Mouse (Mus musculus) hindbrain, postnatal 0 days (tissue): ENCODE measurements around the gene Gnaq. TPM values are rescaled to one million over a fixed set of nuclear protein-coding genes. Genes with fewer than 3 reads are reported as not detected.

Source experiments
- ATAC-seq: fragments of 200-750 bp; cut with Nextera tagmentation; 2 replicates; pipeline ENCODE4 v1.8.0; 2017; ENCODE audit warnings: mild to moderate bottlenecking, moderate TSS enrichment, moderate library complexity
- DNase-seq: peaks from one replicate; pipeline ENCODE4 v3.0.0-alpha.2; 2015; ENCODE audit warnings: low spot score
- H3K27ac ChIP-seq: fragments of 300-500 bp; sonication (generic); 2 replicates; pipeline ENCODE4 v1.5.1; 2014; ENCODE audit warnings: mild to moderate bottlenecking
- H3K27me3 ChIP-seq: fragments of 300-500 bp; sonication (generic); 2 replicates; pipeline ENCODE4 v1.6.1; 2014; ENCODE audit warnings: low read length, mixed read lengths; ENCODE audit not compliant: insufficient read depth
- H3K36me3 ChIP-seq: fragments of 300-500 bp; sonication (generic); 2 replicates; pipeline ENCODE4 v1.6.1; 2014; ENCODE audit warnings: low read length, mixed read lengths; ENCODE audit not compliant: insufficient read depth
- H3K4me1 ChIP-seq: fragments of 300-500 bp; sonication (generic); 2 replicates; pipeline ENCODE4 v1.6.1; 2014; ENCODE audit warnings: antibody characterized with exemption, low read length, mixed read lengths; ENCODE audit not compliant: insufficient read depth
- H3K4me2 ChIP-seq: fragments of 300-500 bp; sonication (generic); 2 replicates; pipeline ENCODE4 v1.6.1; 2014; ENCODE audit warnings: low read depth, mild to moderate bottlenecking, low read length, moderate library complexity, mixed read lengths
- H3K4me3 ChIP-seq: fragments of 300-500 bp; sonication (generic); 2 replicates; pipeline ENCODE4 v1.5.1; 2014; ENCODE audit warnings: low read length
- H3K9ac ChIP-seq: fragments of 300-500 bp; sonication (generic); replicated peaks from 2 replicates; pipeline ENCODE4 v1.6.1; 2014; ENCODE audit warnings: mild to moderate bottlenecking, low read length, moderate library complexity, mixed read lengths
- H3K9me3 ChIP-seq: fragments of 300-500 bp; sonication (generic); 2 replicates; pipeline ENCODE4 v1.6.1; 2016; ENCODE audit warnings: low read length, mixed read lengths
- CTCF ChIP-seq: IDR thresholded peaks from 2 replicates; pipeline ENCODE4 v1.5.1; 2016; ENCODE audit warnings: antibody characterized with exemption, control low read depth, low read depth
- WGBS: fragments of 180-500 bp; shearing (Covaris S2); extraction: QIAGEN DNeasy Blood & Tissue Kit; methylation state at CpG from one replicate; pipeline ENCODE4 v1.1.7; 2014; 5-methylcytosine and 5-hydroxymethylcytosine counted together
- polyA plus RNA-seq: library from polyadenylated mRNA; unstranded; fragments of >200 nt; fragmentation: Nextera tagmentation; extraction: Ambion mirVana; gene quantifications from 2 replicates; pipeline ENCODE4 v1.2.1, GENCODE M21; 2015
- total RNA-seq: library from RNA; depleted of rRNA; stranded (reverse); fragments of >200 nt; gene quantifications from 2 replicates; pipeline ENCODE4 v1.2.3, GENCODE M21; 2014

The Gnaq gene
- total and polyA plus RNA-seq, 2 experiments from 2014 or later, result 85.7 to 101 TPM

DNA sequence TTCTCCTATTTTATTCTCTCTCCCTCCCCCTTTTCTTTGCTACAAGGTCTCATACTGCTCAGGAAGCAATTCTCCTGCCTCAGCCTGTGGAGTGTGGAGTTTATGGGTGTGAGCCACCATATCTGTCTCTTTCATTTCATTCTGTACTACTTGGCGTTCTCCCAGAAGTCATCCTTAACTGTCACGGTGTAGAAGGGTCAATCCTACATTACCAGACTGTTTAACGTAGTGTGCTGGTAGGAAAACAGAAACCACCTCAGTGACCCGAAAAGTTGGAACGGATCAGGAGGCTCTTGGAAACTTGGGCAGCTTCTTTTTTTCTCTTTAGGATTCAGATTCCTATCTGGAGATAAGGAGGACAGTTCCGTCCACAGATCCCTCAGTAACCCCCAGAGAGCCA is 800 bp upstream of the Gnaq start:
- ATAC-seq (no peak), DNase-seq (peak; percentile 48)
- Histone ChIP-seq H3K4me3 (peak overlapping the region; percentile 92), H3K9ac (peak overlapping the region; percentile 93), H3K27me3 (no peaks in the 10 kb centered on the region), H3K36me3 (no peaks in the 10 kb centered on the region), H3K4me1 (peaks cover 19% of the 10 kb centered on the region; the same call in 1 of the 2 replicates), H3K4me2 (peak overlapping the region; percentile 62), H3K27ac (peak overlapping the region; percentile 98), H3K9me3 (no peaks in the 10 kb centered on the region)
- TF ChIP-seq CTCF, result no peak
- WGBS, result 5% methylated on average over 6 of the region's 6 CpGs

GRCm38 (mm10) chr19:16132340-16132790 is 266 bp upstream of the Gnaq start:
- Histone ChIP-seq H3K4me3 (peak overlapping the region; percentile 92), H3K4me1 (peaks cover 25% of the 10 kb centered on the region), H3K27ac (peak overlapping the region; percentile 98), H3K9ac (peak overlapping the region; percentile 93), H3K36me3 (no peaks in the 10 kb centered on the region), H3K9me3 (no peaks in the 10 kb centered on the region), H3K27me3 (no peaks in the 10 kb centered on the region), H3K4me2 (peak overlapping the region; percentile 62)
- DNase-seq (peak; percentile 93), ATAC-seq (peak; percentile 93)
- TF ChIP-seq CTCF, result no peak
- 3% methylated on average over 29 of the region's 57 CpGs for WGBS

- no peaks in the 10 kb centered on the region for H3K27me3 ChIP-seq
- H3K4me1 ChIP-seq, result peaks cover 31% of the 10 kb centered on the region
- ATAC-seq, result peak; percentile 72
- H3K36me3 ChIP-seq, result no peaks in the 10 kb centered on the region
- H3K9ac ChIP-seq, result peak overlapping the region; percentile 93
- no peak for TF ChIP-seq CTCF
- peak; percentile 82 for DNase-seq
- WGBS, result under 1% methylated on average over 85 of the region's 139 CpGs
- H3K27ac ChIP-seq, result peak overlapping the region; percentile 98
- H3K4me3 ChIP-seq, result peak overlapping the region; percentile 92
- no peaks in the 10 kb centered on the region for H3K9me3 ChIP-seq
- H3K4me2 ChIP-seq, result peak overlapping the region; percentile 62
Observed at GRCm38 (mm10) chr19:16132865-16133720, 462 bp downstream of the Gnaq start.

DNA sequence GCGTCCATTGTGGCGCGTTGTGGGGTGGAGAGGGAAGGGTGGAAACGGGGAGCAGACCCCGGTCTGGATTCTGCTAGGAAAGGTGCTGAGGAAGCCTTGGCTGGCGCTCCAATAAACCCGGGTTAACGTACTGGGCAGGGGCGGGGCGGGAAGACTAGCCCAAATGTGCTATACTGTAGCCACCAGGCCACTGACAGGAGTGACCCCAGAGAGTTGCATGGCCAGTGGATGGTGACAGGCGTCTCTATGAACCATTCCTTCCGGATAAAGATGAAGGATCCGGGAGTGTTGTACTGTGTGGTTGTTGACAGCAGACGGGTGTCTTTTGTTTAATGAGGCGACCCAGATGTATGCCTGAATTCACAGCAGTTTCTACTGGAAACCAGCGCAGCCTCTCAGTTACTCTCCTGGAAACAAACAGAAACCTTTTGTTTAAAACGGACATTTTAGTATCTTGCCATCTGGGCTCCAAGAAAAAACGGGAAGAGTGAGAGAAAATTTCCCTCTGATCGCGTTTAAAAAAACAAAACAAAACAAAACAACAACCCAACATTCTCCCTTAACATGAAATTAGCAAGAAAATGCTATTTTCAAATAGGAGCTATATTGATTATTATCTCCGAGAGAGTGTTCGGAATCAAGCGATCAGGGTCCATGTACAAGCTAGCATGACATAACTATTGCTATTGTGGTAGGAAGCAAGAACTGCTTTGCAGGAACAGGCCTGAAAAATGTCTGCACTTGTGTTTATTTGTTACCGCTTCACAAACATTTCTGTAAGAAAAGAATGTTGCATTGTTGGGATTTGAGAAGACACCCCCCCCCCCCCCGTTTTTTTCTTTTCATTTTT is 1.3 kb downstream of the Gnaq start:
- Histone ChIP-seq H3K4me3 (peak overlapping the region; percentile 92), H3K36me3 (no peaks in the 10 kb centered on the region), H3K4me2 (peak overlapping the region; percentile 62), H3K4me1 (peaks cover 35% of the 10 kb centered on the region), H3K27me3 (no peaks in the 10 kb centered on the region), H3K27ac (peak overlapping the region; percentile 98), H3K9me3 (no peaks in the 10 kb centered on the region), H3K9ac (peak overlapping the region; percentile 93)
- ATAC-seq, result peak; percentile 53
- WGBS, result 5% methylated on average over 24 of the region's 25 CpGs
- peak; percentile 52 for DNase-seq
- no peak for TF ChIP-seq CTCF

GRCm38 (mm10) chr19:16138064-16138580 is 5.5 kb downstream of the Gnaq start:
- Histone ChIP-seq H3K36me3 (no peaks in the 10 kb centered on the region), H3K4me1 (peaks cover 63% of the 10 kb centered on the region), H3K27me3 (no peaks in the 10 kb centered on the region), H3K4me2 (peak overlapping the region; percentile 39), H3K4me3 (no peak overlapping the region), H3K27ac (peak overlapping the region; percentile 22), H3K9me3 (no peaks in the 10 kb centered on the region), H3K9ac (no peak overlapping the region)
- DNase-seq (peak; percentile 38), ATAC-seq (no peak)
- WGBS, result 60% methylated on average over 5 of the region's 5 CpGs
- no peak for TF ChIP-seq CTCF

DNA sequence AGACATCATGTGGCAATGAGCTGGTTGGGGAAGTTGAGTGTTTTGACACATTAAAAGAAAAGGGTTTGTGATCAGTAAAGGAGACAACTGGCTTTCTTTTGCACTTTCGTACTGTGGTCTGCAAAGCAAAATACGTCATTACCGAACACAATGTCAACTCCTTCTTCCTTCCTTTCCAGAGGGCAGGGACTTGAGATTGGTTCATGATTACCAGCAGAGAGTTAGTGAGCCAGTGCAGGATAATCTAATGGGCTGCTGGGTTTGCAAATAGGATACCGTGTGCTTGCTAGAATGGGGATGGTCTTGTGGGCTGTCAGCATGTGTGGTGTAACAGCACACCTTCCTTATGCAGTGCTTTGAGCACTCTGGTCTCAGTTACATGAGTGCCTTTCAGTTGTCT is 8.1 kb downstream of the Gnaq start:
- DNase-seq (no peak), ATAC-seq (no peak; the same call in 1 of the 2 replicates)
- Histone ChIP-seq H3K27me3 (no peaks in the 10 kb centered on the region), H3K4me1 (peaks cover 54% of the 10 kb centered on the region), H3K9me3 (no peaks in the 10 kb centered on the region), H3K9ac (no peak overlapping the region), H3K27ac (no peak overlapping the region; the same call in 1 of the 2 replicates), H3K4me2 (peak overlapping the region; percentile 18; the same call in 1 of the 2 replicates), H3K4me3 (no peak overlapping the region), H3K36me3 (no peaks in the 10 kb centered on the region)
- TF ChIP-seq CTCF, result no peak
- WGBS, result 47% methylated on average over 4 of the region's 4 CpGs
